Mouse (Mus musculus) forebrain, embryonic 12.5 days (tissue): ENCODE results near the gene Greb1. TPM values are rescaled to one million over a fixed set of nuclear protein-coding genes. Genes with fewer than 3 reads are reported as not detected.
"Not testable (repeated sequence)": the region's sequence is repeated elsewhere in the genome, so short reads cannot be mapped to it uniquely, and the experiment has no call there.

Experiments
- ATAC-seq: fragments of 200-750 bp; cut with Nextera tagmentation; 2 replicates; pipeline ENCODE4 v1.8.0; 2017; ENCODE audit warnings: moderate TSS enrichment; ENCODE audit not compliant: low FRiP score
- H3K27ac ChIP-seq: fragments of 300-500 bp; sonication (generic); 2 replicates; pipeline ENCODE4 v1.5.1; 2016; ENCODE audit warnings: mild to moderate bottlenecking
- H3K27me3 ChIP-seq: fragments of 300-500 bp; sonication (generic); 2 replicates; pipeline ENCODE4 v1.6.1; 2016; ENCODE audit warnings: mild to moderate bottlenecking
- H3K36me3 ChIP-seq: fragments of 300-500 bp; sonication (generic); replicated peaks from 2 replicates; pipeline ENCODE4 v1.6.1; 2016; ENCODE audit warnings: mild to moderate bottlenecking
- H3K4me1 ChIP-seq: fragments of 300-500 bp; sonication (generic); 2 replicates; pipeline ENCODE4 v1.6.1; 2016
- H3K4me2 ChIP-seq: fragments of 300-500 bp; sonication (generic); 2 replicates; pipeline ENCODE4 v1.6.1; 2016; ENCODE audit warnings: mild to moderate bottlenecking, moderate library complexity
- H3K4me3 ChIP-seq: fragments of 300-500 bp; sonication (generic); replicated peaks from 2 replicates; pipeline ENCODE4 v1.5.1; 2016; ENCODE audit warnings: mild to moderate bottlenecking
- H3K9ac ChIP-seq: fragments of 300-500 bp; sonication (generic); 2 replicates; pipeline ENCODE4 v1.6.1; 2016; ENCODE audit warnings: mild to moderate bottlenecking
- H3K9me3 ChIP-seq: fragments of 300-500 bp; sonication (generic); 2 replicates; pipeline ENCODE4 v1.6.1; 2016
- WGBS: fragments of 180-500 bp; shearing (Covaris S2); methylation state at CpG from one replicate; pipeline ENCODE4 v1.1.7; 2016; 5-methylcytosine and 5-hydroxymethylcytosine counted together
- polyA plus RNA-seq: library from polyadenylated mRNA; unstranded; fragments of >200 nt; fragmentation: Nextera tagmentation; extraction: Ambion mirVana; gene quantifications from 2 replicates; pipeline ENCODE4 v1.2.1, GENCODE M21; 2016

Gene Greb1
- polyA plus RNA-seq, 1 experiment from 2014 or later, result 2.5 TPM

DNA sequence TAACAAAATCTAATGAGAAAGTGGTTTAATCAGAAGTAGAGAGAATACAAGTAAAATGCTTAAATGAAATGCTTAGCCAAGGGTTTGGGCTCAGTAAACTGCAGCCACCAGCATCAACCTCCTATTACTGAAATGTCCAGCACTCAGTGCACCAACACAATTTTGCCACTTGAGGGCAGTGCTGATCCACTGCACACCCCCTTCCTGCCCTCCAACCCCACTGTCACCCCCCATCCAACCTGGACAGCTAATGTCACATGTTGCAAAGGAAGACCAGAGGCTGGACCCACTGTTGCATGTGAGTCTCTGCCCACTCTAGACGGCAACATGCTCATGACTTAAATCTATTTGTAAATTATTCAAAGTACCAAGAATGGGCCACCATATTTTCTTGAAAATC is 83.0 kb downstream of the Greb1 start:
- Histone ChIP-seq H3K4me2 (no peak overlapping the region), H3K4me1 (no peaks in the 10 kb centered on the region), H3K9me3 (no peaks in the 10 kb centered on the region), H3K27ac (no peak overlapping the region), H3K27me3 (no peaks in the 10 kb centered on the region), H3K4me3 (no peak overlapping the region), H3K9ac (no peak overlapping the region), H3K36me3 (no peaks in the 10 kb centered on the region)
- 52% methylated on average over 1 of the region's 1 CpGs for WGBS
- ATAC-seq, result peak; percentile 66

DNA sequence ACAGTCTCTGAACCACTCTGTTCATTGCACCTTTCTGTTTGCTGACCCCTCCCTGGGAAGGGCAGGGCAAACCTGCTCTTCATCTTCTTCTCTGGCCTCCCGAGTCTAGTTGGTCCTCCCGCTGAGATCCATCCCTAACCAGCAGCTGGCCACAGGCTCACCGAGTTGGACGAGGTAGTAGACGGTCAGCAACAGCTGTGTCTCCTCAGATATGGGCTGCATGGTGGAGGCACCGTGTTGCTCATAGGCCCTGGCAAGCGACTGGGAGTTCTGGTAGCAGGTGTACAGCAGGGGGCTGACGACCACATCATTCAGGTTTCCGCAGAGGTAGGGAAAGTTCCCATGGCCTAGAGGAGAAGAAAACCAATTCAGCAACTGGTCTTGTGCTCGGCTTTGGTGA is 86.1 kb downstream of the Greb1 start:
- Histone ChIP-seq H3K27ac (no peak overlapping the region), H3K4me3 (no peak overlapping the region), H3K36me3 (no peaks in the 10 kb centered on the region), H3K4me2 (no peak overlapping the region), H3K27me3 (no peaks in the 10 kb centered on the region), H3K9ac (no peak overlapping the region), H3K4me1 (no peaks in the 10 kb centered on the region), H3K9me3 (no peaks in the 10 kb centered on the region)
- WGBS, result 92% methylated on average over 10 of the region's 10 CpGs
- no peak for ATAC-seq

DNA sequence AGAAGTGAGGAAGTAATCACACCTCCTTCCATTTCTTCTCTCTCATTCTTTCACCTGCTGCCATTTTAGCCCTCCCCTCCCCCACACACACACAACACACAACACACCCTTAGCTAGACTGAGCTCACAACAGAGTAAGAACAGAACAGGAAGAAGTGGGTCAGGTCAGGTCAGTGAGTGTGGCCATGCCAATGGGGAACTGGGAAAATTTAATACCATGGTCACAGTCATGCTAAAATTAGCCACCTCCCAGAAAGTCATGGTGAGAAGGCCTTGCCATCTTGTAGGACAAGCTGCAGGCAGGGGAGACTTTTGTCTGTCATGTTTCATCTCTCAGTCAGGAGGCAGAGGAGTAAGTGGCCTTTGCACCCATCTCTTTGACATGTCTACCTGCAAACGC is 102.0 kb downstream of the Greb1 start:
- 95% methylated on average over 1 of the region's 1 CpGs for WGBS
- no peaks in the 10 kb centered on the region for H3K4me1 ChIP-seq
- no peaks in the 10 kb centered on the region for H3K27me3 ChIP-seq

DNA sequence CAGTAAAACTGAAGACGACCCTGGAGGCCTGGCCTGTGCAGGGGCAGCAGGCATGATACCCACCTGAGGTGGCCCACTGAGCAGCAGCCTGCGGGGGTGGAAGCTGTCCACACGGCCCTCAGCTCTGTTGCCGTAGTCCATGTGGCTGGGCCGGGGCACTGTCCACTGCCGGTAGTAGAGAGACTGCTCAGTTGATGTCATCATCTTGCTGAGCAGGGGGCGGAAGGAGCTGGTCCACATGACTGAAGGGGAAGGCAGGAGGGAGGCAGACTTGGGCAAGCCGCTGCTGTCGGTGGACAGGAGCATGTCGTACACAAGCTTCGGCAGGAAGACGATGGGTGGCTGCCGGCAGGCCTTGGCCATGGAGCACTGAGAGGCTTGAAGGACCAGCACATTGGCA is 104.5 kb downstream of the Greb1 start:
- Histone ChIP-seq H3K9me3 (no peaks in the 10 kb centered on the region), H3K36me3 (0 out of 2 replicates have a peak, but pooled peaks cover 6% of the 10 kb centered on the region), H3K27ac (no peak overlapping the region), H3K9ac (no peak overlapping the region), H3K27me3 (no peaks in the 10 kb centered on the region), H3K4me1 (no peaks in the 10 kb centered on the region), H3K4me2 (no peak overlapping the region), H3K4me3 (no peak overlapping the region)
- 91% methylated on average over 13 of the region's 13 CpGs for WGBS
- no peak for ATAC-seq

More for the DNA sequence above, 102.0 kb downstream of the Greb1 start:
- peaks cover 6% of the 10 kb centered on the region; the same call in 1 of the 2 replicates for H3K36me3 ChIP-seq
- no peak overlapping the region for H3K4me3 ChIP-seq
- no peak overlapping the region for H3K4me2 ChIP-seq
- ATAC-seq, result no peak
- H3K27ac ChIP-seq, result no peak overlapping the region
- H3K9ac ChIP-seq, result no peak overlapping the region
- no peaks in the 10 kb centered on the region for H3K9me3 ChIP-seq

DNA sequence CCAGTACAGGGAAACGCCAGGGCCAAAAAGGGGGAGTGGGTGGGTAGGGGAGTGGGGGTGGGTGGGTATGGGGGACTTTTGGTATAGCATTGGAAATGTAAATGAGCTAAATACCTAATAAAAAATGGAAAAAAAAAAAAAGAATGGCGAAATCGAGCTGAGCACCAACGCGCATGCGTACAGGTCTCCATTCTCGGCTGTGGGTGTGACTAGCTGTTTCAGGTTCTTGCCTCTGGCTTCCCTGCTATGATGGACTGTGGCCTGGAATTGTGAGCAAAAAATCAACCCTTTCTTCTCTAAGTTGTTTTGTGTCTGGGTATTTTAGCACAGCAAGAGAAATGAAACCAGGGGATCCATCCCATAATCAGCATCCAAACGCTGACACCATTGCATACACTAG is 105.4 kb downstream of the Greb1 start:
- H3K4me2 ChIP-seq, H3K36me3 ChIP-seq, H3K9me3 ChIP-seq, H3K27me3 ChIP-seq, H3K4me1 ChIP-seq, H3K9ac ChIP-seq, H3K27ac ChIP-seq, H3K4me3 ChIP-seq, ATAC-seq: not testable (repeated sequence)
- 98% methylated on average over 7 of the region's 8 CpGs for WGBS

DNA sequence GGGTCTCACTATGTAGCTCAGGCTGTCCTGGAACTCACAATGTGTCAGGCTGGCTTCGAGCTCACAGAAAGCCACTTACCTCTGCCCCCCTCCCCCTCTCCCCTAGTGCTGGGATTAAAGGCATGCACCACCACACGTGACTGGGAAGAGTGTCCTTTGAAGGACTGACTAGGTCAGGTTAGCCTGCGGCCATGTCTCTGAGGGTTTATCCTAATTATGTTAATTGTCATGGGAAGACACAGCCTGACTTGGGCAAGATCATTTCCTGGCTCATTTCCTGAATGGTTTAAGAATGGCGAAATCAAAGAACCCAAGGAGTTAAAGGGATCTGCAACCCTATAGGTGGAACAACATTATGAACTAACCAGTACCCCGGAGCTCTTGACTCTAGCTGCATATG is 105.9 kb downstream of the Greb1 start:
- H3K36me3 ChIP-seq, result 0 out of 2 replicates have a peak, but pooled peaks cover 3% of the 10 kb centered on the region
- no peaks in the 10 kb centered on the region for H3K9me3 ChIP-seq
- no peak overlapping the region for H3K4me2 ChIP-seq
- no peaks in the 10 kb centered on the region for H3K27me3 ChIP-seq
- no peak overlapping the region for H3K9ac ChIP-seq
- H3K4me3 ChIP-seq, result no peak overlapping the region
- H3K4me1 ChIP-seq, result no peaks in the 10 kb centered on the region
- 79% methylated on average over 5 of the region's 5 CpGs for WGBS
- no peak overlapping the region for H3K27ac ChIP-seq
- no peak for ATAC-seq

DNA sequence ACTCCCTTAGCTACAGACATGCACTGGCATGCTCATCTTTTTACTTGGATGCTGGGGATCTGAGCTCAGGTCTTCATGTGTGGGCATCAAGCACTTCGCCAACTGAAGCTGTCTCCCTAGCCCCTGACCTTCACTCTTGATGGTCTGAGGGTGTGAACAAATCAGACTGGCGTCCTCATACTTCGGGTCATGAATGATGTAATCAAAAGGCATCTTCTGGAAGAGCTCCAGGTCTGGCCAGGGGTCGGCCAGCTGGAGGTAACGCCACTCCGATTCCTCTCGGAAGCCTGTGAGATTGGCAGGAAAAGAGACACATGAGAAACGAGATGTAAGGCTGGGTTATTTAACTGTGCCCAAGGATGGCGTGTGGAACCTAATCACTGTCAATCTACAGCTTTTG is 110.1 kb downstream of the Greb1 start:
- no peak overlapping the region for H3K9ac ChIP-seq
- H3K27ac ChIP-seq, result no peak overlapping the region
- no peak overlapping the region for H3K4me3 ChIP-seq
- no peaks in the 10 kb centered on the region for H3K27me3 ChIP-seq
- 0 out of 2 replicates have a peak, but pooled peaks cover 3% of the 10 kb centered on the region for H3K36me3 ChIP-seq
- H3K4me2 ChIP-seq, result no peak overlapping the region
- 90% methylated on average over 9 of the region's 9 CpGs for WGBS
- H3K4me1 ChIP-seq, result no peaks in the 10 kb centered on the region
- ATAC-seq, result no peak
- H3K9me3 ChIP-seq, result no peaks in the 10 kb centered on the region

DNA sequence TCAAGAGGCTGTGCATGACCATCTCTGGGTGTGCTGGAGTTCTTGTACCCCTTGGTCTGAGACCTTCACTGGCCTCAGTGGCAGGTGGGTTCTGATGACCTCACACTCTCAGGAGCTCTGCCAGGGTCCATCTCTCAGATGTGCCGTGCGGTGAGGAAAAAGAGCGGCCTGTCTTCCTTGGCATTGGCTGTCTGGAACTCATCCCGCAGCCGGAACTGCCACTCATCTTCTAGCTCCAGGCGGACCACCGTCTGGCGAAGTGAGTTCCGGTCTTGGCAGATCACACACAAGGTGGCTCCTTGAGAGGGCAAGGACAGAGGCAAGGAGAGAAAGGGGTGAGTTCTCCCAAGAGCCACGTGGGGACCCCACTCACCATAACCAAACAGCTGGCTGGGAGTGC is 128.4 kb downstream of the Greb1 start:
- Histone ChIP-seq H3K27ac (no peak overlapping the region), H3K4me1 (0 out of 2 replicates have a peak, but pooled peaks cover 2% of the 10 kb centered on the region), H3K9ac (no peak overlapping the region), H3K36me3 (no peaks in the 10 kb centered on the region; the same call in 1 of the 2 replicates), H3K9me3 (no peaks in the 10 kb centered on the region), H3K4me2 (no peak overlapping the region), H3K4me3 (no peak overlapping the region), H3K27me3 (no peaks in the 10 kb centered on the region)
- WGBS, result 96% methylated on average over 10 of the region's 10 CpGs
- ATAC-seq, result no peak

DNA sequence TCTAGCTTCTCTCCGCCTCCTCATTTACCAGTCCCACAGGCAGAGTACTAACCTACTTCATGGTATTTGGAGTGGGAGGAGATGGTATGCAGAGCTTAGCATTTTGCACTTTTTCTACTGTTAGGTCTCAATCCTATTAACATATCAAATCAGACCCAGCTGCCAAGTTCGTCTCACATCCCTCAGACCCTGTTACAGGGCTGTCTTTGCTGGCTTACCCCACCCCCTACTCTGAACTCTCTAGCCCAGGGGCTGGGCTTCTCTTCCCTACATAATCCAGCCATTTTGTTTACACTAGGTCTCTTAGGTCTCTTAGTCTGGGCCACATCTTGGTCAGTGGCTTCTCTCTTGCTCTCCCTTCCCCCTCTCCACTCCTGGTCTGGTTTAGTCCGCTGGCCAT is 131.5 kb downstream of the Greb1 start:
- 69% methylated on average over 3 of the region's 3 CpGs for WGBS
- Histone ChIP-seq H3K4me2 (no peak overlapping the region), H3K4me3 (no peak overlapping the region), H3K9ac (no peak overlapping the region), H3K27me3 (no peaks in the 10 kb centered on the region), H3K9me3 (no peaks in the 10 kb centered on the region), H3K4me1 (peaks cover 5% of the 10 kb centered on the region; the same call in 1 of the 2 replicates), H3K36me3 (no peaks in the 10 kb centered on the region; the same call in 1 of the 2 replicates), H3K27ac (no peak overlapping the region)
- ATAC-seq, result no peak

DNA sequence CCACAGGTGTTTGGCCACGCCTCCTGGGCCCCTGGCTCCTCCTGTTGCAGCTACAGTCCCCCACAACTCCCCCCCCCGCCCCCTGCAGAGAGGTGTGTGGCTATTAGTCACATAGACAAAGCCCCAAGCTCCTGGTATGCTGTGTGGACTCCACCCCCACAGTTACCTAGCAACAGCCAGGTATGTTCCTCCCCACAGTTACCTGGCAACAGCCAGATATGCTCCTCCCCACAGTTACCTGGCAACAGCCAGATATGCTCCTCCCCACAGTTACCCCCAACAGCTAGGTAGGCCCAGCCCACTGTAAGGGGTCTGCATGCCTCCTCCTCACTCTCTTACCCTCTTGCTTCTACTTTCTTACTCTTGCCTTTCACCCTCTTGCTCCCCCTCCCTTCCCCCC is 135.7 kb downstream of the Greb1 start:
- ATAC-seq, result no peak; the same call in 1 of the 2 replicates
- Histone ChIP-seq H3K4me1 (peaks cover 5% of the 10 kb centered on the region; the same call in 1 of the 2 replicates), H3K9ac (no peak overlapping the region), H3K9me3 (no peaks in the 10 kb centered on the region), H3K4me3 (no peak overlapping the region), H3K36me3 (no peaks in the 10 kb centered on the region), H3K27ac (no peak overlapping the region), H3K4me2 (no peak overlapping the region), H3K27me3 (no peaks in the 10 kb centered on the region)
- no CpG with 5 or more reads among the region's 2 CpGs for WGBS

DNA sequence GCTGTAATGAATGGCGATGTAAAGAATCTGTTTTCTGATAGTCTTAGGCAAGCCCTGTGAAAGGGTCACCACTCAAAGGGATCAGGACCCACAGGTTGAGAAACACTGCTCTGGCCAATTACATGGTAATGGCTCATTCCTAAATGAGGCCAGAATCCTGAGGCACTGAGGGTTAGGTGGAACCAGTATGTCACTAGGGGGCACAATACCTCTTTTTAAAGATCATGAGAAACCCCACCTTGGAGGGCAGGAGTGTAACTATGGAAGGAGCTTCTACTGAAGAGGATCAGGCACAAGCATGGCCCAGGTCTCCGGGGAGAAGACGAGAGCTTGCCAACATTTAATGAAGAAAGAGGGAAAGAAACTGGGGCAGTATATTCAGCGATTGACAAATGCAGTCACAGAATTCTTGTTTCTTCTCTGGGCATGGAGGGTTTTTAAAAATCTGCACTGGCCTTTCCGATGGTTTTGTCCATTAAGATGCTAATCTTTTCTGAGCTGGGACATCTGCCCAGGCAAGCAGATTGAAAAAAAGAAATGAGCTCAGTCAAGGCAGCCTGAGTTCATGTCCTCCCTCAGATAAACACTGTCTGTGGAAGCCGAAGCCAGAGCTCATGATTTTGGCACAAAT is 137.6 kb downstream of the Greb1 start:
- Histone ChIP-seq H3K27me3 (no peaks in the 10 kb centered on the region), H3K9ac (no peak overlapping the region), H3K9me3 (no peaks in the 10 kb centered on the region), H3K27ac (no peak overlapping the region), H3K4me3 (no peak overlapping the region), H3K36me3 (no peaks in the 10 kb centered on the region), H3K4me2 (no peak overlapping the region), H3K4me1 (peaks cover 3% of the 10 kb centered on the region; the same call in 1 of the 2 replicates)
- no peak for ATAC-seq
- 73% methylated on average over 6 of the region's 6 CpGs for WGBS

DNA sequence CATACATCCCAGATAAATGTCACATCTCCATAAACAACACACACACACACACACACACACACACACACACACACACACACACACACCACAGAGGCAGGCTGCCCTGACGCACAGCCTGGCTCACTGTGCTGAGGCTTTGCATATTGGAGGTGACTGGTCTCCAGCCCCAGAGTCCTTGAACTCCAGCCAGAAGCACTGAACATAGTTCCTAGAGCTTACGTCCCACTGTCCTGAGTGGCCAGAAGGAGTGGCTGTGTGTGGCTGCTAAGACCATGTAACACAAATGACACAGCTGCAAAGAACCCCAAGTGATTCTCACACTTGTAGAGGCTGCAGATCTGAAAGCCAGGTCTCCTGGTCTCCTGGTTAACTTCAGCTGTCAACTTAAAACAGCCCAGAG is 138.8 kb downstream of the Greb1 start:
- H3K9me3 ChIP-seq, result no peaks in the 10 kb centered on the region
- ATAC-seq, result no peak
- H3K4me1 ChIP-seq, result peaks cover 3% of the 10 kb centered on the region; the same call in 1 of the 2 replicates
- H3K9ac ChIP-seq, result no peak overlapping the region
- no peak overlapping the region for H3K4me2 ChIP-seq
- H3K27me3 ChIP-seq, result no peaks in the 10 kb centered on the region
- H3K4me3 ChIP-seq, result no peak overlapping the region
- H3K36me3 ChIP-seq, result no peaks in the 10 kb centered on the region
- 92% methylated on average over 2 of the region's 2 CpGs for WGBS
- no peak overlapping the region for H3K27ac ChIP-seq

DNA sequence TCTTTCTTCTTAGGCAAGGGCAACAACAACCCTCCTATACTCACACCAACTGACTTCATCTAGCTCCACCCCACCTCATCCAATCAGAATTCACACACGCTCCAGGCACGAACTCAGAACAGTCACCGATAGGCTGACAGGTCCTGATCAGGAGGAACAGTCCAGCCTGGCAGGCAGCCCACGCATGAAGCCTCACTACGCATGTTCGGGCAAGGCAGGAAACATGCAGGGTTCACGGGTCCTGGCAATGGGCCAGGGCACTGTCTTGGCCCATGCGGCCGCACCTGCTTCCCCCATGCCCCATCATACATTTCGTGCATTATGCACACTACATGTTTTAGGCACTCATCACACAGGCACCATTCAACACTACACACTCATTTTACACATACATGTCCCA is 139.2 kb downstream of the Greb1 start:
- Histone ChIP-seq H3K36me3 (no peaks in the 10 kb centered on the region), H3K4me2 (no peak overlapping the region), H3K4me3 (no peak overlapping the region), H3K9me3 (no peaks in the 10 kb centered on the region), H3K27me3 (no peaks in the 10 kb centered on the region), H3K9ac (no peak overlapping the region), H3K27ac (no peak overlapping the region), H3K4me1 (peaks cover 3% of the 10 kb centered on the region; the same call in 1 of the 2 replicates)
- WGBS, result 89% methylated on average over 10 of the region's 10 CpGs
- no peak for ATAC-seq
